Mouse (Mus musculus) Muller cell, postnatal 12 days (primary cell): ENCODE results near the gene Tgm7.

Source experiments
- DNase-seq: peaks from one replicate; pipeline ENCODE4 v3.0.0-alpha.2; 2015; ENCODE audit errors: inconsistent ontology term

Gene Tgm7

DNA sequence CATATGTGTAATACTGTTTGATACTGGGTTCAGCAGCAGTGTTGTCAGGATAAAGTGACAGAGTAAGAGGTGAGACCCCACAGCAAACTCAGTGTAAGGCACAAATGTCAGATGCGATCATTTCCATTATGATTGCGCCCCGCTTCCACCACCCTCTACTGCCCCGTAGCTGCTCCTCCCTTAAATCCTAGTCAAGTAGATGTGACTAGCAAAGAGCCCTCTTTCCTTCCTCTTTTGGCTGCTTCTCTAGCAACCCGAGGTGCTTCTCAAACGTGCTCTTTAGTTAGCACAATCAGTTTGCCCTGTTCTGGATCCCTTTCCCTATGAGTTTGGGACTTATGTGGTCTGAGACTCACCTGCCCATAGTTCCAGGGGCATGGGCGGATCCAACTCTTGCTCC, 34.8 kb downstream of the Tgm7 start:
- no peak for DNase-seq

DNA sequence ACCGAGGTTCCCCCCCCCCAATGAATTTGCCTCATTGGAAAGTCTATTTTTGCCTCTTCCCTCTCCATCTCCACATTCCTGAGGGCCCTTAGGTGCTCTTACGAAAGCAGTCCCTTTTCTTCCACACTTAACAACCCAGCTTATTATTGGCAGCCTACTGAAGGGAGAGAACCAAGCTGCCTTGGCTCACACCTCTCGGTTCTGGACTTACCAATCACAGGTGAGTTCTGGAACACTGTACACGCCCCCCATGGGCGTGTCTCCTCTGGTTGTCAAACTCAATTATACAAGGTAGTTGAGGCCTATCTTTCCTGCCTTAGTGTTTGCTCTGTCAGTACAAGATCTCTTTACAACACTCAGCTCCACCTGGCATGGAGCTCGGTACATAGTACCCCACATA, 37.7 kb downstream of the Tgm7 start:
- DNase-seq = no peak

DNA sequence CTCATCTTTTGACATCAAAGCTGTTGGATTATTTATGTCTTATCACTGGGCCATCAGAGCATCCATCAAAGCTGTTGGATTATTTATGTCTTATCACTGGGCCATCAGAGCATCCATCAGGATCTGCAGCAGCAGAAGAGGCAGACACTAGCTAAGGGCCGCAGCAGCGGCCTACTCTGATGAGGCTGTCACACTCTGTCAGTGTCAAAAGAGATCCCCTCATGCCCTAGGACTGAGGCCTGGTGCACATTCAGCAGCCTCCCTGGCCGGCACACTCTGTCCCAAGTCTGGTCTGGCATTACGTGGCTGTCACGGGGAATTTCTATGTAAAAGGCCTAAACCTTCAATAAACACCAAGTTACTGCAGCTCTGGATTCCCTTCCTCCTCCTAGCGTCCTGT, 40.1 kb downstream of the Tgm7 start:
- DNase-seq = no peak

DNA sequence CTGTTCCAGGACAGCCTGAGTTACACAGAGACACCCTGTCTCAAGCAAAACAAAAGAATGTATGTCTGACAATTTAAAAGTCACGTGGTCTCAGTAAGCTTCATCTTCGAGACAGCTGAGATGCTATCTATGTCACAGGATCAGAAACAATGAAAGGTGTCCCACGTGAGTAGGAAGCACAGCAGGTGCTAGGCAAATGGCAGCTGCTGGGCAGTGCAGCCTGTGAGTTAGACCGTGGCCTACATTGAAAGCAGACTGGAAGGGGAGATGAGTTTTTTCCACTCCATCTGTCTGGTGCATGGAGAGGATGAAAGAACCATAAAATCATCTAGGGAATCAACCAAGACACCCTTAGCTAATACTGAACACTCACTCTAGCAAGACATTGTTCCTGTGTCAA, 42.5 kb downstream of the Tgm7 start:
- no peak for DNase-seq

DNA sequence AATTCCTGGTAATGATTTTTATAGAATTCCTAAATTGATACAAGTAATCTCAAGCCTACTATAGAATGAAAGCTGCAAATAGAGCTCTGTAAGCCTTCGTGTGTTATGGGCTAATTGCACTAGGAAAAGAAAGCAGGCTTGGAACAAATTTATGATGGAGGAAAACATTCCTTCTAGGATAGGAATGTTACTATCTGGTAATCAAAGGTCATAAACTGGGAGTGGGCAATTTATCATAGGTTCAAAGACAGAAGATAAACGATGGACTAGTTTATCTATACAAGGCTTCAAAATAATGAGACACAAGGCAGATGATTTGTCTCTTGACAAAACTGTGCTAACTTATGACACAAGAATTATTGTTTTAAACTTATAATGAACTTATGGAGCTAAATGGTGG, 48.3 kb downstream of the Tgm7 start:
- no peak for DNase-seq

DNA sequence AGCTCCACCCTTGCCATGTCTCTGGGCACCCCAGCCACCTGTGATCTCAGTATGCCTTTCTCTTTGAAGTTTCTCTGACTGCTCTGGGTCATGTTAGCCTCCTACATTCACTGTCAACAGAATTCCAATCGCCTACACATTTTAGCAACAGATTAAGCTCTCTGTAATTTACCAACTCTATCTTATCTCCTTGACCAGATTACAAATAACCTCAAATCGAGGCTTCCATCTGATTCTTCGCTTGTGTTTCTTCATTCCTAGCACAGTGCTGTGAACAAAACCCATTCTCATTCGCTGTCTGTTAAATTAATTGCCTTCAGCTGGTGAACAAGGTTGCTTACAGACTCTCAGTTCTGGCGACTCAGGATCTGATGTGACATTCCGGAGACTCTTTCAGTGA, 51.6 kb downstream of the Tgm7 start:
- no peak for DNase-seq

DNA sequence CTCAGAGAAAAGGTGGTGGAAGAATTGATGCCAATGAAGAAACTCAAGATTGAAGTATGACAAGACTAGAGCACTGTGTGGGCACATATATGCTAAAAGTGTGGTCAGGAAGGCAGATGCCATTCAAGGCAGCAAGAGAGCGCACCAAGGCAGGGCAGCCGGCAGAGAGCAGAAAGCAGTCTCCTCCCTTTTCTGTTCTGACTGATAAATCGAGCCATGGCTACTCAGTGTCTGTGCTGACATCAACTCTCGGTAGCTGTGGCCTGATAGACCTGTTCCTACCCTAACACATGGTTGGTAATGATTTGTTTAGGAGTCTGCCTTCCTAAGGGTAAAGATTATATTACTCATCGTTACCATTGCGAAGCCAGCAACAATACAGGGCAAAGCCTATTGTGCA, 53.7 kb downstream of the Tgm7 start:
- no peak for DNase-seq

DNA sequence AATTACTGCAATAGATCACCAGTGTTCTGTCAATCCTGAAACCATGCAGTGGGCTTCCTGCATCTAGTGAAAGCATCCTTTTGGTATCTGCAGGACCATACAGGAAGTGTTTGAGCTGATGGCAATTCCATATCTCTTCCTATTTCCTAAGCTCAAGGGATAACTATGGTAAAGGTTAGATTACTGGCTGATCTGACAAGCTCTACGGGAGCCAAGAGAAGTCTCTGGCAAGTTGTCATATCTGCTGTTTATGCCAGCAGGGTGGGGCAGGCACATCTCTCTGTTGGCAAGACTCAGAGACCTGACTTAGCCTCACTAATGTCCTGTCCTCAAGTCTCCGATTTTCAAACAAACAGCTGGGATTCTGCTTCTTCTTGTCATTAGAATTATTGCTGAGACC, 55.5 kb downstream of the Tgm7 start:
- no peak for DNase-seq

DNA sequence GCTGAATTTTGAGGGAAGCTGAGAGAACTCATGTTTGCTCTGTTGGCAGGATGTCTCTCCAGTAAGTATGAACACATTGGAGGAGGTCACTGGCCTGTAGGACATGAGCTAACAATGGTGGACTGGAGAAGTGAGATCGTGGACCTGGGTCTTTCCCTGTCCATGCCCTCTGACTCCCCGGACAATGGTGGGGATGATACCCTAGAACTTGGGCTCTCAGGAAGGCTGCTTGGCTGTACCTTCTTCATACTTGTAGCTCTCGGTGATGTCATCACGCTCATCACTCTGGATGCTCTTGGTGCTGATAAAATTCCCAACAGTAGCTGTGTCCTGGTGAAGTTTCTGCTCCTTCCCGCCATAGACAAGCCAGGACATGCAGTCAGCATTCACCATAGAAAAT, 57.4 kb downstream of the Tgm7 start:
- no peak for DNase-seq

DNA sequence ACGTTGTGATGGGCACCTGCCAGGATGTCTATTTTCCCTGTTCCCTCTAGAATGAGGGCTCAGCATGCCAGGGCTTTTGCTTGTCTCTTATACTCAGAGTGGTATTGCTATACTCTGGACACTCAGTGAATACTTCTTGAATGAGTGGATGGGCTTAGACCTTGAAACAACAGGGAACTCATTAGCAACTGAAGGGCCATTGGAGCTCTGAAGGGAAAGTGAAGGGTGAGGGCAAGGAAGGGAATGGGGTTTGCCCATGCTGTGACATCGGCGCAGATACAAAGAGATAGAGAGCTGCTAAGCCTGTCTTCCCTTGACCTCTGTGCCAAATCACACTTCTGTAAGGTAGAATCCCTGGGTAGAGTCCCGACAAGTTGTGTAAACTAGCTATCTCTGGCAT, 63.9 kb downstream of the Tgm7 start:
- DNase-seq = no peak
